Mouse (Mus musculus) G1E (cell line): ENCODE data around the gene R3hdm4. TPM values are rescaled to one million over a fixed set of nuclear protein-coding genes. Genes with fewer than 3 reads are reported as not detected.
A peak's percentile ranks its signal among the peaks of the same experiment; 100 is the strongest.

Experiments
- ATAC-seq: 2 replicates; pipeline ENCODE4 v1.8.0; 2016; ENCODE audit warnings: mild to moderate bottlenecking; ENCODE audit not compliant: insufficient number of reproducible peaks, poor library complexity, low FRiP score, severe bottlenecking; ENCODE audit errors: extremely low read depth
- DNase-seq: peaks from one replicate; pipeline ENCODE4 v3.0.0; 2012; ENCODE audit warnings: low spot score
- H3K27me3 ChIP-seq: 2 replicates; pipeline ENCODE4 v1.6.1; 2012; ENCODE audit warnings: mild to moderate bottlenecking, low read length, inconsistent platforms; ENCODE audit not compliant: insufficient read depth
- H3K36me3 ChIP-seq: replicated peaks from 2 replicates; pipeline ENCODE3; 2012; ENCODE audit warnings: mild to moderate bottlenecking, inconsistent platforms
- H3K4me1 ChIP-seq: 2 replicates; pipeline ENCODE4 v1.6.1; 2012; ENCODE audit warnings: low read depth, low read length, inconsistent platforms, mixed read lengths; ENCODE audit not compliant: insufficient read depth
- H3K4me3 ChIP-seq: 2 replicates; pipeline ENCODE4 v1.5.1; 2012; ENCODE audit warnings: low read depth, mild to moderate bottlenecking, inconsistent platforms, low read length, moderate library complexity, mixed read lengths
- H3K9me3 ChIP-seq: replicated peaks from 2 replicates; pipeline ENCODE4 v1.6.1; 2012; ENCODE audit warnings: inconsistent platforms
- CTCF ChIP-seq: IDR thresholded peaks from 2 replicates; pipeline ENCODE4 v1.5.1; 2012; ENCODE audit warnings: low read depth, low read length, inconsistent platforms, mixed read lengths
- GATA1 ChIP-seq: IDR thresholded peaks from 2 replicates; pipeline ENCODE4 v1.6.1; 2012; ENCODE audit warnings: borderline replicate concordance, low read length, inconsistent platforms, mixed read lengths
- GATA2 ChIP-seq: IDR thresholded peaks from 2 replicates; pipeline ENCODE4 v1.6.1; 2012; ENCODE audit warnings: low read depth, low read length, inconsistent platforms, borderline replicate concordance
- POLR2AphosphoS5 ChIP-seq: IDR thresholded peaks from 2 replicates; pipeline ENCODE4 v1.6.1; 2012; ENCODE audit warnings: low read depth, low read length, inconsistent platforms; ENCODE audit not compliant: insufficient replicate concordance
- TAL1 ChIP-seq: conservative IDR thresholded peaks from 2 replicates; pipeline ENCODE4 v1.6.1; 2012; ENCODE audit warnings: low read depth, low read length, inconsistent platforms, mixed read lengths
- polyA plus RNA-seq: library from polyadenylated mRNA; stranded (reverse); fragments of >175 nt; gene quantifications from 2 replicates; pipeline ENCODE4 v1.2.3, GENCODE M21; 2012
- total RNA-seq, 2 experiments: library from RNA; stranded (forward) in 1 of 2; stranded (reverse) in 1 of 2; fragments of 200-1000 nt in 1 of 2; fragments of >200 nt in 1 of 2; fragmentation: Nextera tagmentation in 1 of 2; gene quantifications; 2 replicates each; pipeline ENCODE4 v1.2.3; 2014 to 2017

Gene R3hdm4
- total and polyA plus RNA-seq, 3 experiments = 35.8 to 203 (median 118) TPM

GRCm38 (mm10) chr10:79916081-79916480 is 4.9 kb downstream of the R3hdm4 start:
- Histone ChIP-seq H3K4me3 (peak overlapping the region; percentile 87), H3K9me3 (peaks cover 7% of the 10 kb centered on the region), H3K27me3 (no peaks in the 10 kb centered on the region; the same call in 1 of the 2 replicates), H3K4me1 (peaks cover 92% of the 10 kb centered on the region), H3K36me3 (peaks cover 34% of the 10 kb centered on the region)
- ATAC-seq (no peak), DNase-seq (no peak)
- TF ChIP-seq CTCF (no peak), TAL1 (no peak), GATA2 (no peak), POLR2AphosphoS5 (no peak), GATA1 (no peak)

GRCm38 (mm10) chr10:79914948-79915596 is 5.9 kb downstream of the R3hdm4 start:
- no peak for DNase-seq
- no peaks in the 10 kb centered on the region; the same call in 1 of the 2 replicates for H3K27me3 ChIP-seq
- peak overlapping the region; percentile 87; the same call in 1 of the 2 replicates for H3K4me3 ChIP-seq
- TF ChIP-seq GATA2 (no peak), POLR2AphosphoS5 (no peak), CTCF (no peak), GATA1 (no peak), TAL1 (no peak)
- ATAC-seq = no peak
- H3K9me3 ChIP-seq = no peaks in the 10 kb centered on the region
- H3K36me3 ChIP-seq = peaks cover 44% of the 10 kb centered on the region
- H3K4me1 ChIP-seq = peaks cover 84% of the 10 kb centered on the region

GRCm38 (mm10) chr10:79914131-79914947 is 6.7 kb downstream of the R3hdm4 start:
- H3K4me1 ChIP-seq = peaks cover 84% of the 10 kb centered on the region
- H3K9me3 ChIP-seq = no peaks in the 10 kb centered on the region
- H3K36me3 ChIP-seq = peaks cover 51% of the 10 kb centered on the region
- H3K27me3 ChIP-seq = no peaks in the 10 kb centered on the region; the same call in 1 of the 2 replicates
- DNase-seq = peak; percentile 80
- TF ChIP-seq TAL1 = peak; percentile 87
- TF ChIP-seq CTCF = no peak
- peak; percentile 78 for ATAC-seq
- peak overlapping the region; percentile 87; the same call in 1 of the 2 replicates for H3K4me3 ChIP-seq

GRCm38 (mm10) chr10:79912412-79912811 is 8.6 kb downstream of the R3hdm4 start:
- Histone ChIP-seq H3K9me3 (no peaks in the 10 kb centered on the region), H3K4me3 (no peak overlapping the region; the same call in 1 of the 2 replicates), H3K36me3 (peaks cover 56% of the 10 kb centered on the region), H3K4me1 (peaks cover 75% of the 10 kb centered on the region), H3K27me3 (no peaks in the 10 kb centered on the region)
- ATAC-seq (no peak), DNase-seq (no peak)
- TF ChIP-seq CTCF (no peak), GATA2 (no peak), POLR2AphosphoS5 (no peak), GATA1 (no peak), TAL1 (no peak)

DNA sequence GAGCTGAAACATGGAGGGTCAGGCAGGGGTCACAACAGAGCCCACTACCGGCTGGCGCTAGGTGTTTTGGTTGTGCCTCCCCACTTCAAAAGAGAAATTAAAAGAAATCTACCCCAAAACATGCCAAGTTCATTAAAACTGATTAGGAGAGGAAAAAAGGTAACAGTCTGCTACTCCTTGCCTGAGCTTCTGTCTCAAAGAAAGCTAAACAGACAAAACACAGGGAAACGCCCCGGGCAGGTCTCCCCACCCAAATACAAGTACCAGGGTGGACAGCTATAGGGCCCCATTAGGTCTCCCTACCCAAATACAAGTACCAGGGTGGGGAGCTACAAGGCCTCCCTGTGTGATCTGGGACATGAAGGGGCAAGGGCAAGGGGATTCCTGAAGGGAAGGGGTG is 10.5 kb downstream of the R3hdm4 start, which contains the start of gene Gm26602:
Gene Gm26602, plus strand, starts transcription at position 301 of the 400 bp plus-strand sequence.
- H3K4me1 ChIP-seq = peaks cover 72% of the 10 kb centered on the region
- no peaks in the 10 kb centered on the region for H3K27me3 ChIP-seq
- ATAC-seq (no peak), DNase-seq (no peak)
- peaks cover 74% of the 10 kb centered on the region for H3K36me3 ChIP-seq
- TF ChIP-seq CTCF (no peak), GATA1 (no peak), GATA2 (no peak), POLR2AphosphoS5 (no peak), TAL1 (no peak)
- H3K9me3 ChIP-seq = no peaks in the 10 kb centered on the region
- H3K4me3 ChIP-seq = no peak within 1 kb of the TSS

DNA sequence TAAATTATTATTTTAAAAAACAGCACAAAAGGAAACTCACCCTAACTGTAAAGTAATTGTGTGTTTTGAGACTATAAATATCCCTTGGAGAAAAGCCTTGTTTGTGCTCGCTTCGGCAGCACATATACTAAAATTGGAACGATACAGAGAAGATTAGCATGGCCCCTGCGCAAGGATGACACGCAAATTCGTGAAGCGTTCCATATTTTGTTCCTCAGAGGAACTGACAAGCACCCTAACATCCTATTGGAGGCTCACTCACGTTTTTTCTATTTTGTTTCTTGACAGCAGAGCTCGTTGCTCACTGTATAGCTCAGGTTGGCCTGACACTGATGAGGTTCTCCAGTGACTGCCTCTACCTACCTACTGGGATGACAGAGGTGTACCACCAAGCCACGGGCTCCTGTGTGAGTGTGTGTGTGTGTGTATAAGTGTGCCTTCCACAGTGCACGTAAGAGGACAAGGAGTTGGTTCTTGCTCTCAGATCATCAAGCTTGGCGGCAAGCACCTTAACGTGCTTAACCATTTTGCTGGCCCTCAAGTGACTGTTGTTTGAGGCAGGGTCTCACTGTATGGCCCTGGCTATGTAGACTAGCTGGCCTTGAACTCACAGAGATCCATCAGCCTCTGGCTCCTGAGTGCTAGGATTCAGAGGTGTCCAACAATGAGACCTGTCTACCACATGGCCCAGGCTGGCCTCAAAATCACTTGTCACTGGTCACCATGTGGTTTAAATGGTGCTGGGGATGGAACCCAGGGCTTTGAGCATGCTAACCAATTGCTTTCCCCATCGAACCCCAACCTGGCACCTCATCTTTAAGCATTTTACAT is 11.7 kb downstream of the R3hdm4 start:
- Histone ChIP-seq H3K36me3 (peaks cover 82% of the 10 kb centered on the region), H3K4me3 (peak overlapping the region; percentile 10; the same call in 1 of the 2 replicates), H3K4me1 (peaks cover 59% of the 10 kb centered on the region), H3K27me3 (no peaks in the 10 kb centered on the region), H3K9me3 (no peaks in the 10 kb centered on the region)
- peak; percentile 35 for DNase-seq
- TF ChIP-seq POLR2AphosphoS5 = peak; percentile 78; the same call in 1 of the 2 replicates
- TF ChIP-seq TAL1 = no peak
- ATAC-seq = no peak
